Mouse (Mus musculus) heart, adult 2 months (tissue): Measurements from ENCODE around the gene Gm5795. TPM values are rescaled to one million over a fixed set of nuclear protein-coding genes. Genes with fewer than 3 reads are reported as not detected.
"Not testable (repeated sequence)": the region's sequence is repeated elsewhere in the genome, so short reads cannot be mapped to it uniquely, and the experiment has no call there.

Experiments
- DNase-seq, 2 experiments: peaks; one replicate each; pipeline ENCODE4 v3.0.0; 2021
- H3K27ac ChIP-seq: fragments of 200-600 bp; 2 replicates; pipeline ENCODE4 v1.8.1; 2022
- H3K27me3 ChIP-seq: fragments of 200-500 bp; 2 replicates; pipeline ENCODE4 v1.6.1; 2012; ENCODE audit warnings: mild to moderate bottlenecking, low read length, inconsistent platforms, mixed read lengths; ENCODE audit not compliant: control insufficient read depth, insufficient read depth
- H3K36me3 ChIP-seq: fragments of 200-500 bp; 2 replicates; pipeline ENCODE4 v1.6.1; 2012; ENCODE audit warnings: low read length, inconsistent platforms; ENCODE audit not compliant: control insufficient read depth, insufficient read depth
- H3K4me1 ChIP-seq: fragments of 200-500 bp; 2 replicates; pipeline ENCODE4 v1.6.1; 2011; ENCODE audit warnings: low read length; ENCODE audit not compliant: control insufficient read depth, insufficient read depth
- H3K4me3 ChIP-seq: fragments of 200-600 bp; 2 replicates; pipeline ENCODE4 v1.8.1; 2022
- H3K79me2 ChIP-seq: fragments of 200-500 bp; replicated peaks from 2 replicates; pipeline ENCODE4 v1.6.1; 2012; ENCODE audit warnings: mild to moderate bottlenecking, inconsistent platforms, low read length, moderate library complexity, mixed read lengths; ENCODE audit not compliant: control insufficient read depth, insufficient read depth
- H3K9ac ChIP-seq: fragments of 200-500 bp; 2 replicates; pipeline ENCODE4 v1.6.1; 2012; ENCODE audit warnings: low read depth, mild to moderate bottlenecking, control low read depth, inconsistent platforms, low read length, mixed read lengths
- CTCF ChIP-seq: fragments of 200-600 bp; IDR thresholded peaks from 2 replicates; pipeline ENCODE4 v1.8.1; 2022; ENCODE audit warnings: antibody characterized with exemption, mild to moderate bottlenecking, moderate library complexity
- WGBS: fragments of 180-500 bp; shearing (Covaris S2); methylation state at CpG from one replicate; pipeline ENCODE4 v1.1.7; 2018; 5-methylcytosine and 5-hydroxymethylcytosine counted together
- intact Hi-C: fragments of 180-260 bp; cut with DNase I; formaldehyde crosslinking; loops from one replicate; pipeline ENCODE4 v1.15.1; 2025
- long read RNA-seq: library from polyadenylated mRNA; stranded (forward); transcript quantifications from one replicate; pipeline ENCODE4 v2.0.0, GENCODE M21; 2021
- polyA plus RNA-seq: library from polyadenylated mRNA; depleted of rRNA; stranded (reverse); fragments of >200 nt; gene quantifications from 2 replicates; pipeline ENCODE4 v1.2.3, GENCODE M21; 2012; rRNA removed
- total RNA-seq, 2 experiments: library from RNA; stranded (reverse); gene quantifications; 2 replicates each; pipeline ENCODE4 v1.2.3; 2021

The Gm5795 gene
- not detected for total RNA-seq
- not detected in 2 replicates for polyA plus RNA-seq
- long read RNA-seq: 0 reads

DNA sequence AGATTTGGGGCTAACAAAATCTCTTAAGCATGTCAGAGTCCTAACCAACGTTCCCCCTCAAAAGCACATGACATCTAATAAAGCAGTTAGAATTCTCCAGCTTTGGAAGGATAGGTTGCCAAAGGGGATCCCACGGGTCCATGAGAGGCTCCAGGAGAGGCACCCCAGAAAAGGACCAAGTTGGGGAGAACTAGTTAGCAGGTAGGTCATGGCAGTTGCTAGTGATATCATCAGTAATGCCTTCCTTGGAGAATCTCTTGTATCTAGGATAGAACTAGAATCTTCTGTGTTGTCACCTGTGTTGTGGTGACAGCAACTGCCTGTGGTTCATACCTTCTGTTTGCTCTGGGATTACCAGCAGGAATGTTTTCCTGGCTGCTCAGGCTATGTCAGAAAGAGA is at the start of gene Gm5795:
Gene Gm5795, plus strand, starts transcription at position 301 of the 400 bp plus-strand sequence.
- intact Hi-C loops, H3K36me3 ChIP-seq, H3K4me3 ChIP-seq, H3K27ac ChIP-seq, H3K27me3 ChIP-seq, H3K4me1 ChIP-seq, H3K9ac ChIP-seq, DNase-seq, H3K79me2 ChIP-seq: not testable (repeated sequence)
- no CpG with 5 or more reads among the region's 2 CpGs for WGBS

DNA sequence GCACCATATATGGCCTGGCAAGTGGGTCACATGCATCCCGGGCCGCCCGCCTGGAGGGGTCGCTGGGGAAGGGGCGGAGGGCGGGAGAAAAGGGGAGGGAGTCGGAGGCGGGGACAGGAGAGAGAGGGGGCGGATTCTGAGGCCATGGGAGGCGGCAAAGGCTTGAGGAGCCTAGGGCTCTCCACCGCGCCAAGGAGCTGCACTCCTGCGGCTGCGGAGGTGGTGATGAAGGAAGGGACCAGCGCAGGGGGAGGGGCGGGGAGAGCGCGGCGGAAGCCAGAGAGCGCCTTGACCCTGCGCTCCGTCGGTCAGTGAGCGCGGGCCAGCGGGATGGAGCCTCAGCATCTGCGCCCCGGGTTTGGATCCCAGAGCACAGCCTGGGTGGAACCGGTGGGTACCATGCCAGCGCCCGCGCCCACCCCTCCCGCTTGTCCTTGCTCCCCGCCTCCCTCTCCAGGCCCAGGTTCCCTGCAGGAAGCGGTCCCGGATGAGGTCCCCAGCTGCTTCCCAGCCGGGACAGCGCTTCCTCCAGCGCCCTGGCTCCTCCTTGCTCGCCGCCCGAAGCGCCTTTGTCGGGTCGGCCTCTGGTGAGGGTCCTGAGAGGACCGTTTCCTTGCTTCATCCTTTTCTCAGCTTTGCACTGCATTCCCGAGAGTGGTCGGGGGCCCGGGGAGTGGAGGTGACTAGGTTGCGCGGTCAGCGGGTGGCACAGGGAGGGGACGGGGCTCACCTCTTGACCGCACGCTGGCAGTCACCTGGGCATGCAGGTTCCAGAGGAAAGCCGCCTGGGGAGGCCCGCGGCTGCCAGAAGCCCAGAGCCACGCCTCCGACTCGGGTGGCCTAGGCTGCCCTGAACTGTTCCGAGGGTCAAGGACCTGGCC is 20.5 kb downstream of the Gm5795 start, which contains the start of gene D830030K20Rik:
Gene D830030K20Rik, plus strand, starts transcription at position 217 of the 881 bp plus-strand sequence.
- 0 out of 2 replicates have a peak within 1 kb of the TSS, but pooled peaks have one; percentile 24 for H3K4me3 ChIP-seq

DNA sequence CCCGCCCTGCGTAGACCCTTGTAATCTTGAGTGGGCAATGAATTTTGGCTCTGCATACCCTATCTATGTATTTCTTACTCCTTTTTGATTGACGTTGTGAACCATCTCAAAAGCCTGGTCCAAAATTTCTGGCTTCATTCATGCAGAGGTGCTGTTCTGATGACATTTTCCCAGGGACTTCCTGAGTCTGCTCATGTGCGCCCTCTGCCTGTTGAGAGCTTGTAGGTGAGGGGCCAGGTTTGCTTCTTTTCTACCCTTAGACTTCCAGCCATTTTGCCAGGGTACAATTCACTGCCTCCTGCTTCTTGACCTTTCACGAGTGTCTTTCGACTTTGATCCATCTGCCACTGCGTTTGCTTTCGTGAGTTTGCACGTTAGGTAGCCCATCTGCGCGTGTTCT is 21.3 kb downstream of the Gm5795 start:
- intact Hi-C loops, H3K4me3 ChIP-seq, H3K9ac ChIP-seq, H3K4me1 ChIP-seq, H3K36me3 ChIP-seq, H3K27me3 ChIP-seq, H3K27ac ChIP-seq, H3K79me2 ChIP-seq: not testable (repeated sequence)
- peak; percentile 55 for TF ChIP-seq CTCF
- DNase-seq: peak in 1 of 2 experiments; percentile 13
- 18% methylated on average over 10 of the region's 11 CpGs for WGBS

More for the DNA sequence above, 20.5 kb downstream of the Gm5795 start, which contains the start of gene D830030K20Rik:
- WGBS: 1% methylated on average over 25 of the region's 62 CpGs
- H3K27ac ChIP-seq, H3K36me3 ChIP-seq, H3K4me1 ChIP-seq, intact Hi-C loops, H3K79me2 ChIP-seq, H3K27me3 ChIP-seq: not testable (repeated sequence)
- DNase-seq: peak in 1 of 2 experiments; percentile 18
- H3K9ac ChIP-seq: 0 out of 2 replicates have a peak within 1 kb of the TSS, but pooled peaks have one; percentile 62

Other genes starting within 250 kb of the Gm5795 start
- not detected for gene Gm2888, start 158.3 kb upstream of the Gm5795 start, total RNA-seq
- gene Gm2888, start 158.3 kb upstream of the Gm5795 start, polyA plus RNA-seq: not detected in 2 replicates
- gene Gm2897, start 139.0 kb upstream of the Gm5795 start, total RNA-seq: under 1 TPM in 1 of 2 experiments, not detected in 1; 0.27 TPM
- 0.27 and 1.4 TPM in 2 replicates for gene Gm2897, start 139.0 kb upstream of the Gm5795 start, polyA plus RNA-seq
- not detected for gene Gm10340, start 54.3 kb upstream of the Gm5795 start, total RNA-seq
- not detected in 2 replicates for gene Gm10340, start 54.3 kb upstream of the Gm5795 start, polyA plus RNA-seq
- under 1 TPM; 0.23 to 0.61 TPM for gene D830030K20Rik, start 20.2 kb downstream of the Gm5795 start, total RNA-seq
- 0.12 and 1.2 TPM in 2 replicates for gene D830030K20Rik, start 20.2 kb downstream of the Gm5795 start, polyA plus RNA-seq
- gene Gm2956, start 144.4 kb downstream of the Gm5795 start, total RNA-seq: not detected
- not detected in 2 replicates for gene Gm2956, start 144.4 kb downstream of the Gm5795 start, polyA plus RNA-seq
- not detected for gene Gm10413, start 206.8 kb downstream of the Gm5795 start, total RNA-seq
- not detected in 2 replicates for gene Gm10413, start 206.8 kb downstream of the Gm5795 start, polyA plus RNA-seq
- gene Gm10409, start 224.4 kb downstream of the Gm5795 start, total RNA-seq: under 1 TPM in 1 of 2 experiments, not detected in 1; 0.25 TPM
- gene Gm10409, start 224.4 kb downstream of the Gm5795 start, polyA plus RNA-seq: 0.09 and 0.16 TPM in 2 replicates
- gene Gm3005, start 239.8 kb downstream of the Gm5795 start, total RNA-seq: not detected
- gene Gm3005, start 239.8 kb downstream of the Gm5795 start, polyA plus RNA-seq: 0.12 and 0.15 TPM in 2 replicates